Mouse (Mus musculus): ENCODE measurements around the gene Tmem182.

Tmem182 gene

DNA sequence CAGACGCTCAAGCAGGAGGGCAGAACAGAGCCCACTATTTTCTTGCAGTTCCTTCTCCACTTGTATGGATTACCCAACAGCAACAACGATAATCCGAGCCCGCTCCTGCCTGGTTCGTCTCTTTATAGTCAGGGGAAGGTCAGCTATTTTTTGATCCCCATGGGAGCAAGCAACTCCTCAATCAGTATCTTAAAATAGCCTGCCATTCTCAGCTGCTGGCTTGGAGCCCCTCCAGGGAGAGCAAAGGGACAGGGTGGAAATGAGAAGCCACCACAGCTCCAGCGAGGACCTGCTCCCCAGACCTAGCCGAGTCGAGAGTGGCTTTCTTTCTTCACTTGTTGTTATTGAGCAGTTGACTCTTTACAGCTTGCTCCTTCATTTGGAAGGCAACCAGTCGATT, at the start of gene Tmem182:
Gene Tmem182 (plus strand): TSS at position 251 of the 400 bp plus-strand sequence.
- no peak for DNase-seq

DNA sequence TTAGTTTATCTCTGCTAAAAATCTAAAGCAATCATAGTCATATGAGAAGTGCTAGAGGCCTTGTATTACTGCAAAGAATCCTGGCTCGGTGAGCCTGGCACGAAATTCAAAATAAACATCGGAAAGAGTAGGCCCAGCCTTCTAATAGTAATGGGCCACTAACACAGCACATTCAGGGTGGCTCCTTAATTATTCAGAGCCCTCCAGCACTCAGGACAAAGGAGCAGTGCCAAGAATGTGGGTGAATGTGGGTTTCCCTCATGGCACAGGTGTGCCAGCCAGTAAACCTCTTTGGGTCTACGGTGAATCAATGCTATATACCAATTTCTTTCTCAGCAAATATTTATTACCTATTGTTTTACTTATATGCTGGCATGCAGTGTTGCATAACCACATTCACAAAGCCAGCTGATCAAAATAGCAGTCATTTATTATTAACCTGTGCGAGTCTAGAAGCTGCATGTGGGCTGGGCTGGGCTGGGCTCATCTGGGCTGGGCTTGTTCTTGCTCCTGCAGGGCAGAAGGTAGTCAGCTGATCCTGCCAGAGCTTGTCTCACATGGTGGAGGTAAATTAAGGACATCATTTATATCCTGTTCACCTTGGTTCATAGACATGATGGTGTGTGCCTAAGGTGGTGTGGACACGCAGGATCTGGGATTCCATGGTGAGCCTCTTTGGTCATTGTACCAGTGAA, 45.5 kb upstream of the Tmem182 start:
- DNase-seq, result no peak

DNA sequence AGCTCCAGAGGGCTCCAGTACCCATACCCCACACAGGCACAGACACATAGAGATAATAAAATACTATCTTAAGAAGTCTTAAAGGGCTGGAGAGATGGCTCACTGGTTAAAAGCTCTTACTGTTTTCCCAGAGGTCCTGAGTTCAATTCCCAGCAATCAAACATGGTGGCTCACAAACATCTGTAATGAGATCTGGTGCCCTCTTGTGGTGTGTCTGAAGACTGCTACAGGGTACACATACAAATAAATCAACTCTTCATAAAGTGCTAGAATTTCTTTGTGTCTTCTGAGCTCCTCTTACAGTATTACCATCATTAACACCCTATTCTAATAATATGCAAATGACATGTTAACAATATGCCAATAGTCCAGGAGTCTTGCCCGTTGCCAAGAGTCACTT, 41.4 kb upstream of the Tmem182 start:
- no peak for DNase-seq

DNA sequence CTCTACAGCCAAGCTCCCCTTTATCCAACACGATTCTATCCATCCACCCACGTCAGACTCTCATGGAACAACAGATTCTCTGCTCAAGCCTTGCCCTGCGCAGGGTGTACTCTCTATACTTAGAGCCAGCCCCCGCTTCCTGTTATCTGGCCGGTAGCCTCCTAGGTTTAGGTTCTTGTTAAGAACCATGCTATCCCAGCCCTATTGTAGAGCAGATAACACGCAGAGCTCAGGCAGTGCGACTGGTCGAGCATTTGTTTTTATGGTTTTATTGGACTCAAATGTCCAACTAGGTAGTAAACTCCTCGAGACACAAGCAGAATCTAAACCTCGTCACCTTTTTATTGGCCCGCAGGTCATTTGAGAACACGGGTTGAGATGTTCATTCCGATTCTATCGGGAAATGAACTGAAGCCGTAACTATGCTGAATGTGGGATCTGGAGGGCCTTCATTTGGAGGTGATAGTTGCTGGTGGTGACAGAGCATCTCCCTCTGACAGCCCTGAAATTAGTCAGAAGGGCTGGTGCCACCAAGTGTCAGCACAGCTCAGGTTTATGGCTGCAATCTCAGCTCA, 40.6 kb upstream of the Tmem182 start:
- no peak for DNase-seq

DNA sequence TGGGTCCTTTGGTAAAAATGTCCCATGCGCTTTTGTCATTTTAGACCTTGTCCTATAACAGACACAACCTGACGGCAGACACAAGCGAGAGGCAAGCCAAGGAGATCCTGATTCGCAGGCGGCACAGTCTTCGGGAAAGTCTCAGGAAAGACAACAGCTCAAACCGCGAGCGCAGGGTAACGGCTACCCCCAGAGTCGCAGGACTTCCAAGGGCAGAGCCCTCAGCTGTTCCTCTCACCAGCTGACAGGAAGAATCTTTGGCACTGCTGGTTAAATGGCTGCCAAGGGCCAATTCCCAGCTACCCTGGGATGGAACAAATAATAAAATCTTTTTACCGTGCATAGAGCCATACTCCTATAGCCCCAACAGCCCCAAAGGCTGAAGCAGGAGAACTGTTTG, 39.9 kb upstream of the Tmem182 start:
- no peak for DNase-seq

DNA sequence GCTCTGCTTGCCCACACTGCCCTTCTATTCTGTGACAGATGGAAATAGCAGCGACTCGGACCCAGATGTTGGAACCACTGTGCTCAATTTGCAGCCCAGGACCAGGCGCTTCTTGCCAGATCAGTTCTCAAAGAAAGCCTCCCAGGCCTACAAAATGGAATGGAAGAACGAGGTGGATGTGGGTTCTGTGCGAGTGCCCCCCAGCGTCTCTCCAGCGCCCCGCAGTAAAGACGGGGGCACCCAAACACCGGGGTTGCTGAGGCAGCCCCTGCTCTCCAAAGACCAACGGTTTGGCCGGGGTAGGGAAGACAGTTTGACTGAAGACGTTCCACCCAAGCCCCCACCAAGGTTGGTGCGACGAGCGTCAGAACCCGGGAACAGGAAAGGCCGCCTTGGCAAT, 37.8 kb upstream of the Tmem182 start:
- no peak for DNase-seq

DNA sequence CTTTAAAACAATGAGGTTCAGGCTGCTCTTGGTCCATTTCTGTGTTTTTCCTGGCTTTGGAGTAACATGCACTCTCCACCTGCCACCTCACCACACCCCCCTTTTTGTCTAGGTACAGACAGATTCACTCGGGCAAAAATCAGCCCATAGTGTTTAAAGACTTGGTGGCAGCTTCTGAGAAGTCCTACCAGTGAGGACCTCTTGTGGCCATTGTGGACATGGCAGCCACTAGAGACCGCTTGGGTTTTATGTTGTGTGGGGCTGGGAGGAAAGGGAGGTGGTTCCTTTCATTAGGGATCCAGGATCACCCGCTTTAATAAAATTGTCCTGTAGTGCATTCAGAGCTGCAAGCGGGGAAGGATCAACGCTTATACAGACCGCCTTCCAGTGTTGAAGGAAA, 36.8 kb upstream of the Tmem182 start:
- peak in 1 of 2 experiments; percentile 9 for DNase-seq

DNA sequence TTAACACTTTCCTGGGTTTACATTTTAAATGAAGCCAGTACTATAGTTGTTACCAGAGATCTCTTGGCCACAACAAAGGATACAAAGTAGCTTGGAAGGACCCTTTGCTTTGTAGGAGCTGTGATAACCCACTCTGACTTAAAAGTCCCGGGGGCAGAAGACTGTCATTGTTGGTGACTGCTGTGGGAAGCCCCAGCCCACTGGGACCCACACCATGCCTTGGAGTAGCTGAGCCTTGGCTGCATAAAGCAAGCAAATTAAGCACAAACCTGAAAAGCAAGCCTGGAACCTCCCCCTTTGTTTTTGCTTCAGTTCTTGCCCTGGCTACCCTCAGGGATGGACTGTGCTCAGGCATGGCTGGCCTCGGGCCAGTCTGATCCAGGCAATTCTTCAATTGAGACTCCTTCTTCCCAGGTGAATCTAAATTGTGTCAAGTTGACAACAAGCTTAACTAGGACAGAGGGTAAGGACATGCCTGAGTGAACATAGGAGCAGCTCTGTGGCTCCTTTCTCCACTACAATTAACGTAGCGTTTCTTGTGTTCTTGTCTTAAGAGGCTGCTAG, 36.0 kb upstream of the Tmem182 start:
- DNase-seq, result no peak

DNA sequence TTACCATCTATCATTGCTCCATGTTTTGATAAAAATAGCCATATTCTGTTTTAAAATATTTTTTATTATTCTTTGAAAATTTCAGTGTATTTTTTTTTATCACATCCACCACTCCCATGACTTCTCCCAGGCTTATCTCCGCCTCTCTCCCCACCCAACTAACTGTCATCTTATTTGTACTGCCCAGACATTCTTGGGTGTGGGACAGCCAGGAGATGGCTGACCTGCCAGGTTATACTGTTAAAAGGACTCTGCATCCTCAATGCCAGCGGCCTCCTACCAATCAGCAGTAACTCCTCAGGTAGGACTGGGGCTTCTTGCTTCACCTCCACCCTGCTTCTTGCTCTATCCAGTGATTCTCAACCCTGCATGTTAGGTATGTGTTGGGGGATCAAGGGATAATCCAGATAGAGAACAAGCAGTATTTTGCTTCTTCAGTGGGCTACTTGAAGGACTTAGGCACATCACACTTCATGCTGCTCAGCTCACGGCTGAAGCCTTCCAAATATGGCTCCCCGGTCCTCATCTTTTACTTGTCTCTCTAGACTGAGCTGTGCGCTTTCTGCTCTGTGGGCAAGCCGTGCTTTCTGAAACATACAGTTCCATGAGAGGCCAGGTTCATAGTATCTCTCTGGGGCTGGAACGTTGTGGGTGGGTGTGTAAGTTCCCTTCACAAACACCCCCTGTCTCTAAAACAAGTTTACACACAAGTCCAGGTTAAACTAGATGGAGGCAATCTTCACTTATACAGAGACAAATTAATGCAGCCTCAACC, 34.0 kb upstream of the Tmem182 start:
- DNase-seq, result no peak

DNA sequence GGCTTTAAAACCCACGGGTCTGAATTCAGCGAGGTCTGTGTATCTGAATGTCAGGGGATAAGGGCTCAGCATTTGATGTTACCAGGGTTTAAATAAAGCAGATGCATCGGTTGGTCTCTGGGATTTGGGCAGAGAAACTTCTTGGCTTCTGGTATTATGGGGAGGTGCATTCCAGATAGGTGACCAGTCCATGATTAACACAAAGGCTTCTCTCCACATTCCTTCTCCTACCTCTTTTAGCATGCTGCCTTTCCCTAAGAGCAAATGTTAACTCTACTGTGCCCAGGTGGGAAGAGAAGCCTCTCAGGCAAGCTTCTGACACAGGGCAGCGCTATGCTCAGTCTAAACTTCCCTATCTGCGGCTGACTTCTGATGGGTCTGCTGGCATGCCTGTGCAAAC, 32.2 kb upstream of the Tmem182 start:
- DNase-seq, result no peak

DNA sequence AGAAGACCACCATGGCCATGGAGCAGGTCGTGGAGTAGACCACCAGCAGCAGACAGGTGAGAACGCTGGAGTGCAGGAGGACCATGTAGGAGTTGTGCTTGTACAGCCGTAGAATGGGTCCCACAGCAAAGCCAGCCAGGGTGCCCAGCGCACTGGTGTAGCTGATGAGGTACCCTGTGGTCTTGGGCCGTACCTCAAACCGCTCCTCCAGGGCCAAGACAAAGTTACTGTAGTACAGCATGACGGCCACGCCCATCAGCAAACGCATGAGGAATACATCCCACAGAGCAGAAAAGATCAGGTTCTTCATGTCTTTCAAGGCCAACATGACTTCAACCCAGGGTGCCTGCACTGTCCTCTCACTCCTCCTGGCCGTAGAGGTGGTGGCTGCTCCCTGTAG, 31.4 kb upstream of the Tmem182 start:
- DNase-seq, result no peak

DNA sequence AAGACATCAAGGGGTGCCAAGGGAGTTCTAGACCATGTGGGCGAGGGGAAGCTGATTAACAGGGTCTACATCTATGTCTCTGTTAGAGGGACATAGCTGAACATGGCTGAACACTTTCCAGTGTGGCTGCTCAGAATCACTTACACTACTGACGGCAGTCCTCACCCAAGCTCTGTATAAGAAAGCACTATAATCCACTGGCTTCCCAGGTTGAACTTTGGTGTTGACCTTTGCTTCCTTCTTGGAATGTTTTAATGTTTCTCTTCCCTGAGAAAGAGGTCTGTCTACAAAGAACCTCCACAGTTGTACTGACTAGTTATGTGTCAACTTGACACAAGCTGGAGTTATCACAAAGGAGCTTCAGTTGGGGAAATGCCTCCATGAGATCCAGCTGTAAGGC, 29.3 kb upstream of the Tmem182 start:
- DNase-seq, result no peak

DNA sequence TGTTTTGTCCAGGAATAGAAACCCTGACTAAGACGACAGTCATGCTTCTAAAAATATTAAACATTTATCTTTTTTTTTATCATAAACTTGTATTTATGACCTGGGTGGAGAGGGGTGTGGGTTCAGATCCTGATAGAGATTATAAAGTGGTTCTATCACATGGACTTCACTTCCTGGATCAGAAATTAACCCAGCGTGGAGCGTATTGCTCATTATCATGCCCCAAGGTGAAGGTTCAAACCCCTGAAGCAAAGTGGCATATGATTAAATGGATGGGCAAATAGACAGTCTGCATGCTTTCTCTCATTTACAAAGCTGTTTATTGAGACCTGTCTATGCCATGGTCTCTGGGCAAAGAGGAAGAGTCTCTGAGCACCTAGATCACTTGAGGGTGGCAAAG, 28.6 kb upstream of the Tmem182 start:
- DNase-seq, result no peak

DNA sequence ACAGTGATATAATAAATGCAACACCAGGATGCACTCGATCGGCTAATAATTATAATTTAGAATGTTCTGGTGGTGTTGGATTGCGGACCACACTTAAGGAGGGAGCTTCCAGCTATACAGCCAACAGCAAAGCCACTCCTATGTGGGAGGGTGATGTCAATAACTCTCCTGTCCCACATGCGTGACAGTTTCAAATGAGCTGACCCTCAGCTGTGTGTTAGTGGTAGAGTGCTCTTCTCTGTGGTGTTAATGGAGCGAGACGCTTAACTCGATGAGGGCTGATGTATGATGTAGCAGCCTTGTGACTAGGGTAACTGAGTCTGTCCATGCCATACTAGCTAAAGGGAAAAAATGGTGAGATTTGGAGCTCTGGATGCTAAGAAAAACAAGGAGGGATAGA, 22.0 kb upstream of the Tmem182 start:
- DNase-seq, result no peak

DNA sequence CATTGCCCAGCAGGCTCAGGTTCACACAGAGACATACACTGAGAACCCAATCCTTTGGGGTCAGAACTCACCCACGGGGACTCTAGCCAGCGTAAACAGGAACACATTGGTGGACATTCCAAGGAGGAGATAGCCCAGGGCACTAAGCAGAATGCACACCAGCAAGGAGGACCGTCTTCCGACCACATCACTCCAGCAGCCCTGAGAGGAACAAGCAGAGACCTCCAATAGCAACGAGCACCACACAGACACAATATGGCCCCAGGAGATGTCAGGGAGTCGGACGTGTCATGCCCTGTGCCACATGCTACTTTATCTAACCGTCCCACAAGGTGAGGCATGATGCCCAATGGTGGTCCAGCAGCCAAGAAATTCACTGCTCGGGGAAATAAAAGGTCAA, 21.1 kb upstream of the Tmem182 start:
- DNase-seq, result no peak

DNA sequence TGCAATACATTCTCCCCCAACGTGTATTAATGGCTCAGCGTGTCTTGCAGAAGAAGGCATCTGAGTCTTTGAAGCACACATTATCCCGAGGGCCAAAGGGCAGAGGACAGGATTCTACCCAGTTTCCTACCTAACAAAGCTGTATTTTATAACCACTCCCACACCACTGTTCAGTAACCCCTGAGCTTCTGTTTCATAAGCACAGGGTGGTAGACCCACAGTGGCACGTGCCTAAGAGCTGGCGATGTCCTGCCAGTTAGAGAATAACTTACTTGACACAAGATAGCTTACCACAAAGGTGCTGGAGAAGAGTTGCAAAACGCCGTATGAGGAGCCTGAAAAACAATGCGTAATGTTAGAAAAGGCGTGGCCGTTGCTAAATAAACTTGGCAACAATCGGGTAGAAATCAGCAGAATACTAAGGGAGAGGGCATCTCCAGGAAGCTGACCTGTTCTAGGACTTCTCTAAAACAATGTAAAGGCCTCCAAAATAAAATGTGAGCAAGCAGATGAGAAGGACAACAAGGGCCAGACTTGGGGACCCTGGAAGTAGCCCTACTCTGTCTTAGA, 19.4 kb upstream of the Tmem182 start:
- DNase-seq, result no peak

DNA sequence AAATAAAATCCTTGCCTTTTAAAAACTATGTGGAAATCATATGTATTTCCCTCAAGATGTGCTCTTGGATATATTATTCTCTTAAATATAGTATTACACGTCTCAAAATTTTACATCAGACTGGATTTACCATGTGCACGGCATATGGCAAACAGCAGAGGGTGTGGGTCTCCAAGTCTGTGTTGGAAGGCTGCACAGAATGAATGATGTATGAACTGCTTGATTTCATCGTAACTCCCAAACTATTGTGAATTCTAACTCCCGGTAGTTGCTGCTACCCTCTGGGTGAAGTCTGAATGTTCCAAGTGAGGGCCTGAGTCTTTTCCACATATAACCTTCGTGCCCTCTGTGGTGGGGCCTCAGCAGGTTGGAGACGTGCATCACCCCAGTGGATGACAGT, 16.4 kb upstream of the Tmem182 start:
- no peak for DNase-seq

DNA sequence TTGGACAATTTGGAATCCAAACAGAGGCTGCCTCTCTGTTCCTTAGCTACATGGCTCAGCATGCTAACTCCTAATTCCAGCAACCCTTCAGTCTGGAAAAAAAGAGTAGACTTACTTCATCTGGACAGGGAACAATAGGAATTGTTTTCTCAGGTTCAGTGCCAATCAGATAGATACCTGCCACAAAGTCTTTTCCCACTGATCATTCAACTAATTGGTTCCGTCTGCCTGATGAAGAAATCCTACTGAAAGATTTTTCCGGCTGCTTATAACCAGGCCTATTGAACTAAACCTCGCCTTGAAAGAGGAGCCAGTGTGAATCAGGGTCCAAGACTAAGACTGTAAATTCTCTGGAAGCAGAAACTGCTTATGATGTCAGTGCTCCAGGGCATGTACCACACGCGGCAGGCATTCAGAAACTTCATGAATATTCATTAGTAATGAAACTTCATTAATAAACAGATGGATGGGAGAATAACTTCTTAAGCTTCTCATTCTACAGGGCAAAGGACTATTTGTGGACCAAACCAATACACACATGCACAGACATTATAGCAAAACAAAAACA, 15.7 kb upstream of the Tmem182 start:
- no peak for DNase-seq

DNA sequence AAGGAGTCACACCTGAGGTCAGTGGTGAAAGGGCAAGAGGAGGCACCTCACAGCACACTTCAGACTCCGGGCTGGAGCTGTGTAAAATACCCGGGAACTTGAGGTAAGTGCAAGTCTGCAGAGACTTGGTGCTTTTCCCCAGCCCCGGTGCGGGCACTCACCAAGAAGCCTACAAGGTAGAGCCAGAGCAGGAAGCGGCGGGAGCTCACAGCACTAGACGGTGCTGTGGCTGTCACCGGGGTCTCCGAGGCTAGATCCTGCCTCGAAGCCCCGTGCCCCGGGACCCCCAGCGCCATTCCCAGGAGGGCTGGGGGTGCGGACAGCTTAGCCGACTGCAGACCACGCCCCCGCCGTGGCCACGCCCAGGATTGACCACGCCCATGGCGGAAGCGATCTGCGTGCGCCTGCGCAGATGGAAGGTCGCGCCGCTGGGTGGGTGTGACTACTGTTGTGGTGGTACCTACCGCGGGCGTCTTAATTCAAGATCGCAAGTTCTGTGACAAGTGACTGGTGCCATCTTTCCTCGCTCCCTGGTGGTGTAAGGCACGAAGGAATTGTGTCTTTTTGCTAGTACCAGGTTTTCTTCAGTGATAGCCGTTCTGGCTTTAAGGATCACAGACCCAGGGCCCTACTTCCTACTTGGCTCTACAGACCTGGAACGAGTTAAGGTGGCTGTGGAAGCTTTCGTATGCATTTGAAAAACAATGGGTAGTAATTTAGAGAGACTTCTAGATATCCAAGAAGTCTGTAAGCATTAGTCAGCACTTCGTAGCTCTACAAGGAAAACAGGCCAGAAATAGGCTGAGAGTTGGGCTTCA, 14.9 kb upstream of the Tmem182 start, which contains the start of gene Mfsd9:
Gene Mfsd9 (minus strand): TSS at position 364 of the 818 bp plus-strand sequence.
- peak; percentile 81 to 96 for DNase-seq

DNA sequence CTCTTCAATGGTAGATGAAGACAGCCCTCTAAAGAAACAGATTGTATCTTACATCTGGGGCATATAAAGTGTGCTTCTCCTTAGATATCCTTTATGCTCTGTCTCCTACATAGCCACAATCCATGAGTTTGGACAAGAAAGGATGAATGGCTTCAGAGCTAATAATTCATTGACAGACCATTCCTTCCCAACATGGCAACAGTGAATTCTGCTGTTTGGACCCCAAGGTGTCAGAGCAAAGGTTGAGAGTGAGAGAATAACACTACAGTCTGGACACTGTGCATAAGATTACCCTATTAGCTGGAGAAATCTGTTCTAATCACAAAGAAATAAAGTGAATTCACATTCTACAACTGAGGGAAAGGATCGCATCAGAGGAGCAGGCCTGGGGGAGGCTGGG, 9.9 kb upstream of the Tmem182 start:
- no peak for DNase-seq

DNA sequence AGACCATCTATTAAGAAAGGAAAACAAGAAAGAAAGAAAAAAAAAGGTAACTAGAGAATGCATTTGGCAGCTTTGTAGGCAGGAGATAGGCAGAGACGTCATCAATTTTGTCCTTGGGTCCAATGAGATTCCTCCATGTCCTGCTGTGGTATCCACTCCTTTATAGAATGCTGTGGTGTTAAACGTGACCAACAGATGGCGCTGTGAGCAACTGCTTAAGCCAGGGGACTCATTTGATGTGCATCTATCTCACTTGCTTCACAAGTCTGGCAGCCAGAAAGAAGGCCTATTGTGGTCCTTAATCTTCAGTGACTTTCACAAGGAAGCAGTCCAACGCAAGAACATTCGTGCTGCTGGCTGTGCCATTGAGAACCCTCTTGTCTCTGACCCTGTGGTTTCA, 8.1 kb upstream of the Tmem182 start:
- peak in 1 of 2 experiments; percentile 39 for DNase-seq

DNA sequence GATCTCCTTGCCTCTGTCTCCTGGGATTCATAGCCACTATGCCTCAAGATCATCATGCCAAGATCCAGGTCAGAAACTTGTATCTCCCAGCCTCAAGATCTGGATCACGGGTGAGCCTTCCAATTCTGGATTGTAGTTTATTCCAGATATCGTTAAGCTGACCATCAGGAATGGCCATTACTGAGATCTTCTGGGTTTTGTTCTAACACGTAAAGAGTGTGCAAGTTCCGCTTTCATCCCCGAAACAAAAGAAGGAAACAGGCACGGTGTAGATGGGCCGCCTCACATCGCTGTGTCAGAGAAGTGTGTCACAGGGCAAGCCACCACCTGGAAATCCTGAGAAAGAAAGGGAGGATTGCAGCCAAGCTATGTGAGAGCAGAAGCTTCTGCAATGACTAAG, 6.3 kb upstream of the Tmem182 start:
- no peak for DNase-seq

Data from spleen, adult 18-20 months (tissue).